Mouse (Mus musculus): ENCODE data around the gene Rtn4rl1. TPM values are rescaled to one million over a fixed set of nuclear protein-coding genes. Genes with fewer than 3 reads are reported as not detected.

The Rtn4rl1 gene
- polyA plus RNA-seq, 1 experiment from 2014 or later, result 2.4 TPM

- Histone ChIP-seq H3K4me1 (replicated peaks; ENCODE audit: control insufficient read depth, insufficient read depth, low read length) (no peaks in the 10 kb centered on the region), H3K4me2 (replicated peaks; ENCODE audit: low read depth, low read length) (no peak overlapping the region), H3K27ac (ENCODE audit: low read depth, low read length) (no peak overlapping the region), H3K4me3 (ENCODE audit: low read depth, low read length) (no peak overlapping the region), H3K9ac (ENCODE audit: low read depth, low read length) (no peak overlapping the region), H3K36me3 (ENCODE audit: control insufficient read depth, insufficient read depth, low read length) (no peaks in the 10 kb centered on the region), H3K9me3 (ENCODE audit: control insufficient read depth, low read length) (no peaks in the 10 kb centered on the region), H3K27me3 (ENCODE audit: control insufficient read depth, insufficient read depth, low read length) (no peaks in the 10 kb centered on the region)
- ATAC-seq (ENCODE audit: low FRiP score) (no peak), DNase-seq (ENCODE audit: low spot score) (no peak)
- 70% methylated on average over 13 of the region's 13 CpGs for WGBS
Observed at GRCm38 (mm10) chr11:75254252-75254912, 60.8 kb downstream of the Rtn4rl1 start.

- Histone ChIP-seq H3K4me2 (replicated peaks; ENCODE audit: low read depth, low read length) (no peak overlapping the region), H3K27ac (ENCODE audit: low read depth, low read length) (no peak overlapping the region), H3K36me3 (ENCODE audit: control insufficient read depth, insufficient read depth, low read length) (no peaks in the 10 kb centered on the region), H3K27me3 (ENCODE audit: control insufficient read depth, insufficient read depth, low read length) (no peaks in the 10 kb centered on the region), H3K9me3 (ENCODE audit: control insufficient read depth, low read length) (no peaks in the 10 kb centered on the region), H3K9ac (ENCODE audit: low read depth, low read length) (no peak overlapping the region), H3K4me1 (replicated peaks; ENCODE audit: control insufficient read depth, insufficient read depth, low read length) (no peaks in the 10 kb centered on the region), H3K4me3 (ENCODE audit: low read depth, low read length) (no peak overlapping the region)
- ATAC-seq (ENCODE audit: low FRiP score), result no peak
- no peak for DNase-seq (ENCODE audit: low spot score)
- WGBS, result 81% methylated on average over 5 of the region's 5 CpGs
Observed at GRCm38 (mm10) chr11:75255330-75255729, 61.7 kb downstream of the Rtn4rl1 start.

GRCm38 (mm10) chr11:75257056-75257648, 63.6 kb downstream of the Rtn4rl1 start:
- ATAC-seq (ENCODE audit: low FRiP score), result no peak
- H3K36me3 ChIP-seq (ENCODE audit: control insufficient read depth, insufficient read depth, low read length), result no peaks in the 10 kb centered on the region
- DNase-seq (ENCODE audit: low spot score), result no peak
- no peak overlapping the region for H3K9ac ChIP-seq (ENCODE audit: low read depth, low read length)
- H3K9me3 ChIP-seq (ENCODE audit: control insufficient read depth, low read length), result no peaks in the 10 kb centered on the region
- no peak overlapping the region for H3K4me3 ChIP-seq (ENCODE audit: low read depth, low read length)
- WGBS, result 81% methylated on average over 4 of the region's 4 CpGs
- no peak overlapping the region for H3K27ac ChIP-seq (ENCODE audit: low read depth, low read length)
- no peaks in the 10 kb centered on the region for H3K4me1 ChIP-seq (replicated peaks; ENCODE audit: control insufficient read depth, insufficient read depth, low read length)
- H3K4me2 ChIP-seq (replicated peaks; ENCODE audit: low read depth, low read length), result no peak overlapping the region
- no peaks in the 10 kb centered on the region for H3K27me3 ChIP-seq (ENCODE audit: control insufficient read depth, insufficient read depth, low read length)

GRCm38 (mm10) chr11:75259416-75259815, 65.8 kb downstream of the Rtn4rl1 start:
- ATAC-seq (ENCODE audit: low FRiP score) (no peak), DNase-seq (ENCODE audit: low spot score) (no peak)
- no peak overlapping the region for H3K27ac ChIP-seq (ENCODE audit: low read depth, low read length)
- 74% methylated on average over 6 of the region's 6 CpGs for WGBS
- no peak overlapping the region for H3K9ac ChIP-seq (ENCODE audit: low read depth, low read length)
- no peaks in the 10 kb centered on the region for H3K9me3 ChIP-seq (ENCODE audit: control insufficient read depth, low read length)
- 0 out of 2 replicates have a peak, but pooled peaks cover 3% of the 10 kb centered on the region for H3K4me1 ChIP-seq (replicated peaks; ENCODE audit: control insufficient read depth, insufficient read depth, low read length)
- H3K4me2 ChIP-seq (replicated peaks; ENCODE audit: low read depth, low read length), result no peak overlapping the region
- H3K4me3 ChIP-seq (ENCODE audit: low read depth, low read length), result no peak overlapping the region
- H3K36me3 ChIP-seq (ENCODE audit: control insufficient read depth, insufficient read depth, low read length), result no peaks in the 10 kb centered on the region
- no peaks in the 10 kb centered on the region for H3K27me3 ChIP-seq (ENCODE audit: control insufficient read depth, insufficient read depth, low read length)

- DNase-seq (ENCODE audit: low spot score), result no peak
- Histone ChIP-seq H3K27ac (ENCODE audit: low read depth, low read length) (no peak overlapping the region), H3K9me3 (ENCODE audit: control insufficient read depth, low read length) (no peaks in the 10 kb centered on the region), H3K9ac (ENCODE audit: low read depth, low read length) (no peak overlapping the region), H3K4me2 (replicated peaks; ENCODE audit: low read depth, low read length) (no peak overlapping the region), H3K27me3 (ENCODE audit: control insufficient read depth, insufficient read depth, low read length) (no peaks in the 10 kb centered on the region), H3K4me1 (replicated peaks; ENCODE audit: control insufficient read depth, insufficient read depth, low read length) (0 out of 2 replicates have a peak, but pooled peaks cover 3% of the 10 kb centered on the region), H3K4me3 (ENCODE audit: low read depth, low read length) (no peak overlapping the region), H3K36me3 (ENCODE audit: control insufficient read depth, insufficient read depth, low read length) (no peaks in the 10 kb centered on the region)
- ATAC-seq (ENCODE audit: low FRiP score), result no peak
- 57% methylated on average over 10 of the region's 10 CpGs for WGBS
Observed at GRCm38 (mm10) chr11:75259996-75260561, 66.5 kb downstream of the Rtn4rl1 start.

- Histone ChIP-seq H3K36me3 (ENCODE audit: control insufficient read depth, insufficient read depth, low read length) (no peaks in the 10 kb centered on the region), H3K4me3 (ENCODE audit: low read depth, low read length) (no peak overlapping the region), H3K27me3 (ENCODE audit: control insufficient read depth, insufficient read depth, low read length) (no peaks in the 10 kb centered on the region), H3K9me3 (ENCODE audit: control insufficient read depth, low read length) (no peaks in the 10 kb centered on the region), H3K9ac (ENCODE audit: low read depth, low read length) (no peak overlapping the region), H3K4me2 (replicated peaks; ENCODE audit: low read depth, low read length) (no peak overlapping the region), H3K4me1 (replicated peaks; ENCODE audit: control insufficient read depth, insufficient read depth, low read length) (0 out of 2 replicates have a peak, but pooled peaks cover 3% of the 10 kb centered on the region), H3K27ac (ENCODE audit: low read depth, low read length) (no peak overlapping the region)
- WGBS, result 87% methylated on average over 2 of the region's 2 CpGs
- DNase-seq (ENCODE audit: low spot score) (no peak), ATAC-seq (ENCODE audit: low FRiP score) (no peak)
Observed at GRCm38 (mm10) chr11:75261016-75261415, 67.4 kb downstream of the Rtn4rl1 start.

GRCm38 (mm10) chr11:75261730-75262129, 68.1 kb downstream of the Rtn4rl1 start:
- ATAC-seq (ENCODE audit: low FRiP score), result no peak
- Histone ChIP-seq H3K4me2 (replicated peaks; ENCODE audit: low read depth, low read length) (no peak overlapping the region), H3K4me1 (replicated peaks; ENCODE audit: control insufficient read depth, insufficient read depth, low read length) (0 out of 2 replicates have a peak, but pooled peaks cover 3% of the 10 kb centered on the region), H3K27ac (ENCODE audit: low read depth, low read length) (no peak overlapping the region), H3K4me3 (ENCODE audit: low read depth, low read length) (no peak overlapping the region), H3K27me3 (ENCODE audit: control insufficient read depth, insufficient read depth, low read length) (no peaks in the 10 kb centered on the region), H3K36me3 (ENCODE audit: control insufficient read depth, insufficient read depth, low read length) (no peaks in the 10 kb centered on the region), H3K9ac (ENCODE audit: low read depth, low read length) (no peak overlapping the region), H3K9me3 (ENCODE audit: control insufficient read depth, low read length) (no peaks in the 10 kb centered on the region)
- DNase-seq (ENCODE audit: low spot score), result no peak
- 78% methylated on average over 4 of the region's 4 CpGs for WGBS

GRCm38 (mm10) chr11:75262181-75262580, 68.6 kb downstream of the Rtn4rl1 start:
- H3K4me3 ChIP-seq (ENCODE audit: low read depth, low read length), result no peak overlapping the region
- 87% methylated on average over 3 of the region's 3 CpGs for WGBS
- ATAC-seq (ENCODE audit: low FRiP score) (no peak), DNase-seq (ENCODE audit: low spot score) (no peak)
- H3K4me1 ChIP-seq (replicated peaks; ENCODE audit: control insufficient read depth, insufficient read depth, low read length), result 0 out of 2 replicates have a peak, but pooled peaks cover 3% of the 10 kb centered on the region
- H3K9ac ChIP-seq (ENCODE audit: low read depth, low read length), result no peak overlapping the region
- H3K9me3 ChIP-seq (ENCODE audit: control insufficient read depth, low read length), result no peaks in the 10 kb centered on the region
- H3K27me3 ChIP-seq (ENCODE audit: control insufficient read depth, insufficient read depth, low read length), result no peaks in the 10 kb centered on the region
- H3K36me3 ChIP-seq (ENCODE audit: control insufficient read depth, insufficient read depth, low read length), result no peaks in the 10 kb centered on the region
- H3K4me2 ChIP-seq (replicated peaks; ENCODE audit: low read depth, low read length), result no peak overlapping the region
- 0 out of 2 replicates have a peak overlapping the region, but pooled peaks have one; percentile 51 for H3K27ac ChIP-seq (ENCODE audit: low read depth, low read length)
